Mouse (Mus musculus) frontal cortex, postnatal 14 days (tissue): Measurements from ENCODE around the gene Trpm8.

ENCODE experiments used
- DNase-seq, 2 experiments: peaks; one replicate each; pipeline ENCODE4 v3.0.0; 2022; ENCODE audit warnings: low spot score in 2 of 2

The Trpm8 gene

GRCm38 (mm10) chr1:88277098-88277817 lies at the start of gene Trpm8, which contains the start of gene Hjurp:
Trpm8 (plus strand) TSS chr1:88277661.
Hjurp (minus strand) TSS chr1:88277633.
- DNase-seq, result peak; percentile 100

DNA sequence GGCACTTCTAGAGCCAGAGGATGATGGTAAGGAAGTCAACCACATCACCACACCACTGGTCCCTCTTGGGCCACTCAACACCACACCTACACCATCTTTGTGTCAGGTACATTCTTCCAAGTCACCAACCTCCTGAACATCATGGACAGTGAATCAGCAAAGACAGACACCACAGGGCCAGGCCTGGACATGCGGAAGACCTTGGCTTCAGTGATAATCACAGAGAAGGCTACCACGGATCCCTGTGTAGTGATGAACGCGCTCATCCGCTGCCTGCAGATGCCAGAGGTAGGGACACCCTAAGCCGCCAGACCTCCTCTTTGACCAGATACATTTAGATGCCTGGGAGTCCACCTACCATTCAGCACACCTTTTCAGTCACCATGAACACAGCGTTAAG lies 49.3 kb upstream of the Trpm8 start:
- DNase-seq, result no peak

GRCm38 (mm10) chr1:88229566-88229965 lies 47.9 kb upstream of the Trpm8 start:
- no peak for DNase-seq

DNA sequence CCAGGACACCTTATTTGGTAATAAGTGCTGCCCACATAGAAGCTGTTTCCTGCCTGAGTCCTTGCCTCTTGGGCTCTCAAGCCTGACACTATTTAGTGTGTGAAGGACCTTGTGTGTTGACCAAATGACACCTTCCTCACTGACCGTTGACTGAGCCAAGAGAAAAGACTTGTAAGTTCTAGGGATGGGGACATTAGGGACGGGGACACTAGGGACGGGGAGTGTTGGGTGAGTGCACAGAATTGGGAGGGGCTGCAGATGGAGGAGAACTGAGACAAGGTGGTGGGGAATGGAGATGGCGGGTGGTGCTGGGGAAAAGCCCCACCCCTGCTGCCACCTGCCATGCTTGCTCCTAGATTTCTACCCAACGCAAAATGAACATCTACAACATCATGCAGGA lies 47.5 kb upstream of the Trpm8 start:
- no peak for DNase-seq

GRCm38 (mm10) chr1:88230421-88230820 lies 47.0 kb upstream of the Trpm8 start:
- DNase-seq, result no peak

GRCm38 (mm10) chr1:88230981-88231802 lies 46.3 kb upstream of the Trpm8 start:
- DNase-seq, result no peak

- DNase-seq, result no peak
Observed at GRCm38 (mm10) chr1:88231803-88232499, 45.5 kb upstream of the Trpm8 start.

GRCm38 (mm10) chr1:88232664-88233380 lies 44.6 kb upstream of the Trpm8 start:
- DNase-seq, result no peak

- no peak for DNase-seq
Observed at GRCm38 (mm10) chr1:88233421-88234247, 43.8 kb upstream of the Trpm8 start.

GRCm38 (mm10) chr1:88234248-88234610 lies 43.2 kb upstream of the Trpm8 start:
- DNase-seq, result no peak

DNA sequence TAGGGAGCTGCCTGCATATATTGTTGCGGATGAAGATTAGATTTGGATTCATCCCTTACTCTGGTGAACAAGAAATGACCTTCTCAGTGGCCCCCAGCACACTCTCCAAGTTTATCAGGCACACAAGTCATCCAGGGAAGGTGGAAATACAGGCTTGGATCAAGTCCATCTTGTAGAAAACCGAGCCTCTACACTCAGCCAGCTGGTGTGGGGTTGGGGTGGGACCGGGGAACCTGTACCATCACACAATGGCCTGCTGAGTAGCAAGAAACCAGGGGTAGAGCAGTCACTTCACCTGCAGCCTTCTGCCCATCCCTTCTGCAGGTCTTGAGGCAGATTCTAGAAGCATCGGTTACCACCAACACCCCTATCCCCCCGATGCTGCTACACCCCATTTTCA lies 42.8 kb upstream of the Trpm8 start:
- no peak for DNase-seq

GRCm38 (mm10) chr1:88235046-88235893 lies 42.2 kb upstream of the Trpm8 start:
- no peak for DNase-seq

DNA sequence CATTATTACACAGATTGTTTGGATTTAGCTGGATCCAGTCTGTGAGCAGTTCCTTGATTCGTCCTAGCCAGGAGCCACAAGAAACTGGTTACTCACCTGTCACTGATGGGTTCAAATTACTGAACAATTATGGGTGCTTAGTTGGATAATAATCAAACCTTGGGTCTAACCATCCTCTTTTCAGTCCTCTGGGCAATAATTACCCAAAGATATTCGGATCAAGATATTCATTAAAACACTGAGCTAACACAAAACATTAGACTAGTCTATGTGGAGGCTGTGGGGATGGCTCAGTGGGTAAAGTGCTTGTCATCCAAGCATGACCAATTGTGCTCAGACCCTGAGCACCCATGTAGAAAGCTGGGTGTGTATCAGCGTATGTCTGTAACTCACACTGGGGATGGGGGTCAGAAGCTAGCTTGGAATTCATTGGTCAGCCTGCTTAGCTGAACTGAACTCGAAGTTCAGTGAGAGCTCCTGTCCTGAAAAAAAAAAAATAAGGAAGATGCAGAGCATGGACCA lies 41.5 kb upstream of the Trpm8 start:
- DNase-seq, result no peak

DNA sequence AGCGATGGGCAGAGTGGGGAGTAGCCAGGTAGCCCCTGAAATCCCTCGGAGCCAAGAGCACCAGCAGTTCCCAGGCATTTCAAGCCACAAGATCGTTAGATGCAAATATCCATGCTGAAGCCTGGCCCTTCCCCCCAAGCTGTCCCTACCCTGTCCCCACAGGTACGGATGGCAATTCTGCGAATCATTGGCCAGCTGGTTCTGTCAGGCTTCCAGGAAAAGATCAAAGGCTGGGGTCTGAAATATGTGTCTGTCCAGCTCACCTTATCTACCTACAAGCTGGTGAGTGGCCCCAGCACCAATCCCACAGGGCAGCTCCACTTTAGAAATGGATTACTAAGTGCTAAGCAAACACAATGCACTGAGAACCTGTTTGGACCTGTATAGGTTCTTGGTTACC lies 40.1 kb upstream of the Trpm8 start:
- DNase-seq, result no peak

DNA sequence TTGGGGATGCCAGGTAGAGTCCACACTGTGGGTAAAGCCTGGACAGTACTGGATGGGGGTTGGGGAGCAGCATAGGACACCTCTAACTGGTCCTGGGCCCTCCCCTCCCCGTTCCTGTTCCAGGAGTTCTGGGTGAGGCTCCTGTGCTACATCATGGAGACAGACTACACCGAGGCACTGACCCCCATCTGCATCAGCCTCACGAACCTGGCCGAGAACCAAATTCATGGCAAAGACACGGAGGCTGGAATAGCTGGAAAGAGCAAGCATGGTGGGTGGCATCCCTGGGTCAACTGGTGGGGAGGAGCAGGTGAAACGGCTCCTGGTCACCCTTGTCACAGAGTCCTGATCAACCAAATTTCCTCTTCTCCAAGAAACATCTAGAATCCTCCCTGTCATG lies 38.7 kb upstream of the Trpm8 start:
- DNase-seq, result no peak

DNA sequence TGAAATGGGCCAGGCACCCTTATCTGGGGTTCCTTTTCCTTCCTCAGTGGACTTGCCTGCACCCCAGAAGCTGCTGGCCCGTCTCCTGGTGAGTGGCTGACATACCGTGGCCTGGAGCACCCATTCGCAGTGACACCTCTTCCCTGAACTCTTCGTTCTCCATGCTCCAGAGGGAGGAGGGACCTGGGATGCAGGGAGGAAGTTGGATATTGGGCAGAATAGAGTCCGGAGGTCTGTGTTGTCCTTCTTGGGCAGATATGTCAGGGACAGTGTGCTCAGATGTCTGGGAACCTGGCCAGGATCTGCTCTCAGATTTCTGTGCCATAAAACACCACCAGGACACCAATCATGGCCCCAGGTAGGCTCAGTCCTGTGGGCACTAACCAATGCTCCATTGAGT lies 37.4 kb upstream of the Trpm8 start:
- DNase-seq, result no peak

- no peak for DNase-seq
Observed at GRCm38 (mm10) chr1:88240579-88240978, 36.9 kb upstream of the Trpm8 start.

GRCm38 (mm10) chr1:88243861-88244260 lies 33.6 kb upstream of the Trpm8 start:
- no peak for DNase-seq

- DNase-seq, result no peak
Observed at GRCm38 (mm10) chr1:88245881-88246280, 31.6 kb upstream of the Trpm8 start.

GRCm38 (mm10) chr1:88246386-88246785 lies 31.1 kb upstream of the Trpm8 start:
- no peak for DNase-seq
